Mouse (Mus musculus) kidney, embryonic 14.5 days (tissue): ENCODE measurements around the gene Fhad1. TPM values are rescaled to one million over a fixed set of nuclear protein-coding genes. Genes with fewer than 3 reads are reported as not detected.
"Not testable (repeated sequence)": the region's sequence is repeated elsewhere in the genome, so short reads cannot be mapped to it uniquely, and the experiment has no call there.

Experiments
- ATAC-seq: fragments of 200-750 bp; cut with Nextera tagmentation; 2 replicates; pipeline ENCODE4 v1.8.0; 2017; ENCODE audit warnings: moderate number of reproducible peaks, mild to moderate bottlenecking, moderate TSS enrichment, moderate library complexity; ENCODE audit not compliant: low FRiP score, low TSS enrichment
- H3K27ac ChIP-seq: fragments of 300-500 bp; sonication (generic); 2 replicates; pipeline ENCODE4 v1.5.1; 2014; ENCODE audit warnings: low read depth, mild to moderate bottlenecking, low read length, moderate library complexity, mixed read lengths
- H3K27me3 ChIP-seq: fragments of 300-500 bp; sonication (generic); 2 replicates; pipeline ENCODE4 v1.6.1; 2014; ENCODE audit warnings: mild to moderate bottlenecking, low read length; ENCODE audit not compliant: control insufficient read depth, insufficient read depth
- H3K36me3 ChIP-seq: fragments of 300-500 bp; sonication (generic); 2 replicates; pipeline ENCODE4 v1.6.1; 2014; ENCODE audit warnings: low read length, mixed read lengths; ENCODE audit not compliant: control insufficient read depth, insufficient read depth
- H3K4me1 ChIP-seq: fragments of 300-500 bp; sonication (generic); 2 replicates; pipeline ENCODE4 v1.6.1; 2014; ENCODE audit warnings: low read length, mixed read lengths; ENCODE audit not compliant: control insufficient read depth, insufficient read depth
- H3K4me2 ChIP-seq: fragments of 300-500 bp; sonication (generic); replicated peaks from 2 replicates; pipeline ENCODE4 v1.6.1; 2014; ENCODE audit warnings: low read depth, mild to moderate bottlenecking, low read length
- H3K4me3 ChIP-seq: fragments of 300-500 bp; sonication (generic); 2 replicates; pipeline ENCODE4 v1.5.1; 2014; ENCODE audit warnings: mild to moderate bottlenecking, low read length
- H3K9ac ChIP-seq: fragments of 300-500 bp; sonication (generic); 2 replicates; pipeline ENCODE4 v1.6.1; 2014; ENCODE audit warnings: low read depth, mild to moderate bottlenecking, low read length, moderate library complexity
- H3K9me3 ChIP-seq: fragments of 300-500 bp; sonication (generic); 2 replicates; pipeline ENCODE4 v1.6.1; 2016; ENCODE audit warnings: low read length; ENCODE audit not compliant: control insufficient read depth
- WGBS: fragments of 180-500 bp; shearing (Covaris S2); extraction: QIAGEN DNeasy Blood & Tissue Kit; methylation state at CpG from one replicate; pipeline ENCODE4 v1.1.7; 2014; 5-methylcytosine and 5-hydroxymethylcytosine counted together
- polyA plus RNA-seq: library from polyadenylated mRNA; unstranded; fragments of >200 nt; fragmentation: Nextera tagmentation; extraction: Ambion mirVana; gene quantifications from 2 replicates; pipeline ENCODE4 v1.2.1, GENCODE M21; 2014

Fhad1 gene
- polyA plus RNA-seq, 1 experiment from 2014 or later = 0.15 TPM

GRCm38 (mm10) chr4:142055600-142055999 is 40.7 kb upstream of the Fhad1 start:
- no peak for ATAC-seq
- Histone ChIP-seq H3K9ac (no peak overlapping the region), H3K9me3 (no peaks in the 10 kb centered on the region), H3K4me1 (peaks cover 12% of the 10 kb centered on the region), H3K27ac (no peak overlapping the region), H3K36me3 (no peaks in the 10 kb centered on the region), H3K4me3 (no peak overlapping the region), H3K4me2 (no peak overlapping the region), H3K27me3 (no peaks in the 10 kb centered on the region)
- WGBS = 82% methylated on average over 8 of the region's 8 CpGs

DNA sequence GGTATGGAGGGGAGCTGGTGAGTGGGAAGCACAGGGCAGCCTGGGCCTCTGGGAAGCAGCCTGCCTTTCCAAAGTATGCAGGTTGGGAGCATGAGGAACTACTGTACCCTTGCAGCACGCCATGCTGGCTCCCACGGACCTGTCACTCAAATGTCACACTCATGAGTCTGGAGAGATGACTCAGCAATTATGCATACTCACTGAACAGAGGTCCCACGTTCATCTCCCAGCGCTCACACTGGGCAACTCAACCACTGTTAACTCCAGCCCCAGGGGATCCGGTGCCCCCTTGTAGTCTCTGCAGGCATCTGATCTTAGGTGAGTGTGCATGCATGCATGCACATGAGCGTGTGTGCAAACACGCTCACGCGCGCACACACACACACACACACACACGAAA is 39.7 kb upstream of the Fhad1 start:
- H3K9ac ChIP-seq = no peak overlapping the region
- no peak for ATAC-seq
- no peaks in the 10 kb centered on the region for H3K9me3 ChIP-seq
- H3K4me2 ChIP-seq = no peak overlapping the region
- no peaks in the 10 kb centered on the region for H3K27me3 ChIP-seq
- H3K27ac ChIP-seq = no peak overlapping the region
- H3K4me1 ChIP-seq = peaks cover 16% of the 10 kb centered on the region
- no peak overlapping the region for H3K4me3 ChIP-seq
- WGBS = 85% methylated on average over 11 of the region's 11 CpGs
- no peaks in the 10 kb centered on the region for H3K36me3 ChIP-seq

DNA sequence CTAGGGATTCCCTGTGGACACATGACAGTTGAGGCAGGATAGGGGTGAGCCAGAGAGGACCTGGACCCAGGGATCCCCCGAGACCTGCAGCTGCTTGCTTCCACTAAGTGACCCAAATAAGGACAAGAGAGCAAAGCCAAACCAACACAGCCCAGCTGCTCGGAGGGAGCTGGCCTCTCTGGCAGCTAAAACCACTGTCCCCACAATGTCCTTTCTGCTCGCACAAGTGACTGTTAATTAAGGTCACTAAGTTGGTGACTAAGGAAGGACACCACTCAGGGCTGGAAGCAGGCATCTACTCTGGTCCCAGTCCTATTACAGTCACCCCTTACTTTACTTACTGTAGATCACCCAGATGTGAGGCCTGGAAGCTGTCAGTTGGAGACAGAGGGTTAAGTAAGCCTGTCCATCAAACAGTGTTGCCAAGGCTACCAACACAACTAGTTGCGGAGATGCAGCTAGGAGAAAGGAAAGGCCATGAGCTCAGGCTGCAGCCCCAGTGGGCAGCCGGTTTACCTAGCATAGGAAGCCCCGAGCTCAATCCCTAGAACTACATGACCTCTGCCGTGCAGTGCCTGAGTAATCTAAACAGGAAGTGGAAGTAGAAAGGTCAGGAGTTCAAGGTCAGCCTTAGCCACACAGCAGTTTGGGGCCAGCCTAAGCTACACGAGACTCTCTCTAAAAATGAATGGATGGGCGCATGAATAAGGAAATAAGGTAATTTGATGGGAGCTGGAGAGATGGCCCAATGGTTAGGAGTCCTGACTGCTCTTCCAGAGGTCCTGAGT is 39.0 kb upstream of the Fhad1 start:
- H3K9me3 ChIP-seq = no peaks in the 10 kb centered on the region
- peaks cover 21% of the 10 kb centered on the region for H3K4me1 ChIP-seq
- no peaks in the 10 kb centered on the region for H3K36me3 ChIP-seq
- no peak overlapping the region for H3K27ac ChIP-seq
- H3K27me3 ChIP-seq = no peaks in the 10 kb centered on the region
- H3K9ac ChIP-seq = no peak overlapping the region
- no peak overlapping the region for H3K4me3 ChIP-seq
- H3K4me2 ChIP-seq = no peak overlapping the region
- no peak for ATAC-seq
- WGBS = 47% methylated on average over 9 of the region's 9 CpGs

DNA sequence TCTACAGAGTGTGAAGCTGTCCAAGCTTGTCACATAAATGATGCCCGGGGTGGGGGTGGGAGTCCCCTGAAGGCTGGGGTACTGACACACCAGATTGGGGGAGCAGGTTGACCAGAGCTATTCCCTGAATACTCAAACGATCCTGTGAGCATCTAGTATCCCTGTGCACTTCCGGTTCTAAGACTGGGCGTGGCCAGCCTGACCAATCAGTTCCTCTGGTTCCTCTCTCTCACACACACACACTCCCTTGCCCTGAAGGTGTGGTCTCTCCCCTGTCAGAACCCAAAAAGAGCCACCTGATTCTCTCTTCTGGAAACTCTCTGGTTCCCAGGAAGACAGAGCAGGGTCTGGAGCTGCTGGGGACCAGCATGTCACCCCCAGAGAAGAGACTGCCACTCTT is 38.4 kb upstream of the Fhad1 start:
- Histone ChIP-seq H3K4me2 (no peak overlapping the region), H3K27me3 (no peaks in the 10 kb centered on the region), H3K4me3 (no peak overlapping the region), H3K36me3 (no peaks in the 10 kb centered on the region), H3K27ac (no peak overlapping the region), H3K9me3 (no peaks in the 10 kb centered on the region), H3K4me1 (peaks cover 21% of the 10 kb centered on the region), H3K9ac (no peak overlapping the region)
- WGBS = 69% methylated on average over 4 of the region's 4 CpGs
- no peak for ATAC-seq

GRCm38 (mm10) chr4:142052391-142053132 is 37.7 kb upstream of the Fhad1 start:
- ATAC-seq = peak; percentile 25; the same call in 1 of the 2 replicates
- 46% methylated on average over 22 of the region's 22 CpGs for WGBS
- peaks cover 21% of the 10 kb centered on the region for H3K4me1 ChIP-seq
- H3K27ac ChIP-seq = 0 out of 2 replicates have a peak overlapping the region, but pooled peaks have one; percentile 37
- no peak overlapping the region for H3K4me2 ChIP-seq
- H3K36me3 ChIP-seq = no peaks in the 10 kb centered on the region
- no peak overlapping the region for H3K9ac ChIP-seq
- no peaks in the 10 kb centered on the region for H3K27me3 ChIP-seq
- no peak overlapping the region for H3K4me3 ChIP-seq
- no peaks in the 10 kb centered on the region for H3K9me3 ChIP-seq

- H3K27ac ChIP-seq, H3K9me3 ChIP-seq, H3K36me3 ChIP-seq, H3K4me3 ChIP-seq, H3K9ac ChIP-seq, H3K4me2 ChIP-seq, ATAC-seq, H3K27me3 ChIP-seq: not testable (repeated sequence)
- H3K4me1 ChIP-seq = peaks cover 21% of the 10 kb centered on the region
- WGBS = 85% methylated on average over 6 of the region's 6 CpGs
Observed at GRCm38 (mm10) chr4:142051883-142052282, 37.0 kb upstream of the Fhad1 start.

DNA sequence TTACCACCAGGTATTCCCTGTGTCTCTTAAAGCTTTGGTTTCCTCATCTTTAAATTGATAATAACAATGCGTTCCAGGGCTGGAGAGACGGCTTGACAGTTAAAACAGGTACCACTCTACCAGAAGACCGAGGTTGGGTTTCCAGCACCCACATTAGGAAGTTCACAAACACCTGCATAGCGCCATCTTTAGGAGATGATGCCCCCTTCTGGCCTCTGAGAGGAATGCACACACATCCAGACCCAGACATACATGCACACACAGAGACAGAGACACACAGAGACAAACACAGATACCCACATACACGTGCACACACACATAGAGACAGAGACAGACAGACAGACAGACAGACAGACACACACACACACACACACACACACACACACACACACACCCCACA is 35.1 kb upstream of the Fhad1 start:
- Histone ChIP-seq H3K27me3 (no peaks in the 10 kb centered on the region), H3K36me3 (no peaks in the 10 kb centered on the region), H3K27ac (no peak overlapping the region), H3K4me3 (no peak overlapping the region), H3K9me3 (no peaks in the 10 kb centered on the region), H3K9ac (no peak overlapping the region), H3K4me2 (no peak overlapping the region), H3K4me1 (peaks cover 21% of the 10 kb centered on the region)
- no peak for ATAC-seq
- WGBS = 96% methylated on average over 5 of the region's 5 CpGs

GRCm38 (mm10) chr4:142048391-142048790 is 33.5 kb upstream of the Fhad1 start:
- Histone ChIP-seq H3K9ac (no peak overlapping the region), H3K27me3 (no peaks in the 10 kb centered on the region), H3K4me2 (no peak overlapping the region), H3K27ac (no peak overlapping the region), H3K9me3 (no peaks in the 10 kb centered on the region), H3K4me3 (no peak overlapping the region), H3K4me1 (peaks cover 22% of the 10 kb centered on the region), H3K36me3 (no peaks in the 10 kb centered on the region)
- WGBS = 53% methylated on average over 8 of the region's 8 CpGs
- ATAC-seq = no peak

DNA sequence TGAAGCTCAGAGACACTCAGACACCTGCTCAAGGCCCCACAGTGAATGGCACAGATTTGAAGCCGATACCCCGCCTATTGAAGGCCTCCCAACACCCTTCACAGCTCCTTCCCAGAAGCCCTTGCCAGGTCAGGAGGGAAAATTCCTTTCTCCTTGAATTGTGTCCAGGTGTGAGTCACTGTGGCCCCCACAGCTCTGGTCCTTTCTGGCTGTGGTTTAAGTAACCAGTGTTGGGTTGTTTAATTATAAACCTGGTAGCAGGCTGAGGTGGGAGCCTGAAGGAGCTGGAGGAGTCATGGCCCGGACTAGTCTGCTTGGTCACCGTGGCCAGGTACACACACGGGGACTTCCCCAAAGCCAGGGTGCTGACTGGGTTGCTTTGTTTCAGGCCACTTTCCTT is 32.1 kb upstream of the Fhad1 start:
- no peak for ATAC-seq
- H3K36me3 ChIP-seq = no peaks in the 10 kb centered on the region
- H3K27ac ChIP-seq = peak overlapping the region; percentile 69; the same call in 1 of the 2 replicates
- H3K27me3 ChIP-seq = no peaks in the 10 kb centered on the region
- no peaks in the 10 kb centered on the region for H3K9me3 ChIP-seq
- no peak overlapping the region for H3K9ac ChIP-seq
- 85% methylated on average over 5 of the region's 5 CpGs for WGBS
- H3K4me1 ChIP-seq = peaks cover 18% of the 10 kb centered on the region
- no peak overlapping the region for H3K4me3 ChIP-seq
- H3K4me2 ChIP-seq = no peak overlapping the region
